Mouse (Mus musculus) forebrain, embryonic 11.5 days (tissue): ENCODE measurements around the gene Mef2d. TPM values are rescaled to one million over a fixed set of nuclear protein-coding genes. Genes with fewer than 3 reads are reported as not detected.
A peak's percentile ranks its signal among the peaks of the same experiment; 100 is the strongest.

Experiments used
- ATAC-seq: fragments of 200-750 bp; cut with Nextera tagmentation; replicated peaks from 2 replicates; pipeline ENCODE4 v1.8.0; 2017; ENCODE audit warnings: moderate TSS enrichment; ENCODE audit not compliant: low FRiP score
- DNase-seq: peaks from one replicate; pipeline ENCODE4 v3.0.0-alpha.2; 2017; ENCODE audit warnings: low spot score
- H3K27ac ChIP-seq: fragments of 300-500 bp; sonication (generic); 2 replicates; pipeline ENCODE4 v1.5.1; 2014; ENCODE audit warnings: low read depth, low read length
- H3K27me3 ChIP-seq: fragments of 300-500 bp; sonication (generic); 2 replicates; pipeline ENCODE4 v1.6.1; 2014; ENCODE audit warnings: mild to moderate bottlenecking, low read length, mixed read lengths; ENCODE audit not compliant: control insufficient read depth, insufficient read depth
- H3K36me3 ChIP-seq: fragments of 300-500 bp; sonication (generic); 2 replicates; pipeline ENCODE4 v1.6.1; 2014; ENCODE audit warnings: mild to moderate bottlenecking, low read length, moderate library complexity, mixed read lengths; ENCODE audit not compliant: control insufficient read depth, insufficient read depth
- H3K4me1 ChIP-seq: fragments of 300-500 bp; sonication (generic); replicated peaks from 2 replicates; pipeline ENCODE4 v1.6.1; 2014; ENCODE audit warnings: low read length, mixed read lengths; ENCODE audit not compliant: control insufficient read depth, insufficient read depth
- H3K4me2 ChIP-seq: fragments of 300-500 bp; sonication (generic); 2 replicates; pipeline ENCODE4 v1.6.1; 2014; ENCODE audit warnings: low read depth, mild to moderate bottlenecking, low read length, moderate library complexity, mixed read lengths; ENCODE audit not compliant: severe bottlenecking
- H3K4me3 ChIP-seq: fragments of 300-500 bp; sonication (generic); 2 replicates; pipeline ENCODE4 v1.5.1; 2014; ENCODE audit warnings: low read depth, low read length
- H3K9ac ChIP-seq: fragments of 300-500 bp; sonication (generic); 2 replicates; pipeline ENCODE4 v1.6.1; 2014; ENCODE audit warnings: low read length
- H3K9me3 ChIP-seq: fragments of 300-500 bp; sonication (generic); 2 replicates; pipeline ENCODE4 v1.6.1; 2016; ENCODE audit warnings: low read length, mixed read lengths; ENCODE audit not compliant: control insufficient read depth
- WGBS: fragments of 180-500 bp; shearing (Covaris S2); extraction: QIAGEN DNeasy Blood & Tissue Kit; methylation state at CpG from one replicate; pipeline ENCODE4 v1.1.7; 2014; 5-methylcytosine and 5-hydroxymethylcytosine counted together
- polyA plus RNA-seq: library from polyadenylated mRNA; unstranded; fragments of >200 nt; fragmentation: Nextera tagmentation; extraction: Ambion mirVana; gene quantifications from 2 replicates; pipeline ENCODE4 v1.2.1, GENCODE M21; 2014

The Mef2d gene
- polyA plus RNA-seq, 1 experiment from 2014 or later = 19.7 TPM

GRCm38 (mm10) chr3:88150061-88150998 is 8.2 kb downstream of the Mef2d start:
- Histone ChIP-seq H3K4me1 (peaks cover 43% of the 10 kb centered on the region), H3K27me3 (no peaks in the 10 kb centered on the region), H3K9ac (peak overlapping the region; percentile 39), H3K27ac (peak overlapping the region; percentile 81), H3K9me3 (no peaks in the 10 kb centered on the region), H3K4me3 (no peak overlapping the region), H3K4me2 (peak overlapping the region; percentile 31; the same call in 1 of the 2 replicates), H3K36me3 (no peaks in the 10 kb centered on the region)
- peak; percentile 78 for DNase-seq
- WGBS = 22% methylated on average over 13 of the region's 14 CpGs
- peak; percentile 57 for ATAC-seq

- Histone ChIP-seq H3K4me1 (peaks cover 39% of the 10 kb centered on the region), H3K9me3 (no peaks in the 10 kb centered on the region), H3K4me3 (no peak overlapping the region), H3K9ac (0 out of 2 replicates have a peak overlapping the region, but pooled peaks have one; percentile 20), H3K27ac (peak overlapping the region; percentile 81), H3K4me2 (no peak overlapping the region), H3K27me3 (no peaks in the 10 kb centered on the region), H3K36me3 (no peaks in the 10 kb centered on the region; the same call in 1 of the 2 replicates)
- ATAC-seq = no peak
- WGBS = 61% methylated on average over 3 of the region's 3 CpGs
- DNase-seq = no peak
These were observed 8.8 kb downstream of the Mef2d start for GRCm38 (mm10) chr3:88150999-88151364.

DNA sequence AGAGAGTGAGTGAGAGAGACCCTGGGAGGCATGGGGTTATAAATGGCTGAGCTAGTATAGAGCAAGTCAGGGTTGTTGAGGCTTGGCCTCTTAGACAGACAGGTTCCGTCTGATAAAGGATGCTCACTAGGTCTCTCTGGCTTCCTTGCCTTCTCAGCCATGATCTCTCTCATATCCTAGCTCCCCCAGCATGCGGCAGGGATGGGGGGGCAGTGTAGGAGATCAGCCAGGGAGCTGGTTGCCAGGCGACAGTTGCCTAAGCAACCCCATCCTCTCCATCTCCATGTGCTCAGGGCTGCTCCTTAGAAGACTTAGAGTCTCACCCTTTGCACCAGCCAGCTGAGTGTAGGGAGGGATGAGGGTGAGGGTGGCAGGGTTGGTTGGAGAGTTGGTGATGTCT is 9.9 kb downstream of the Mef2d start:
- ATAC-seq = peak; percentile 71; the same call in 1 of the 2 replicates
- Histone ChIP-seq H3K4me3 (no peak overlapping the region), H3K36me3 (no peaks in the 10 kb centered on the region; the same call in 1 of the 2 replicates), H3K4me2 (no peak overlapping the region), H3K27ac (peak overlapping the region; percentile 50; the same call in 1 of the 2 replicates), H3K4me1 (peaks cover 32% of the 10 kb centered on the region), H3K27me3 (no peaks in the 10 kb centered on the region), H3K9me3 (no peaks in the 10 kb centered on the region), H3K9ac (peak overlapping the region; percentile 3; the same call in 1 of the 2 replicates)
- 45% methylated on average over 3 of the region's 3 CpGs for WGBS
- DNase-seq = peak; percentile 76

GRCm38 (mm10) chr3:88153290-88154011 is 11.3 kb downstream of the Mef2d start:
- no peak for ATAC-seq
- Histone ChIP-seq H3K4me1 (peaks cover 32% of the 10 kb centered on the region), H3K36me3 (no peaks in the 10 kb centered on the region; the same call in 1 of the 2 replicates), H3K27me3 (no peaks in the 10 kb centered on the region), H3K9ac (no peak overlapping the region), H3K4me2 (no peak overlapping the region), H3K9me3 (no peaks in the 10 kb centered on the region), H3K4me3 (no peak overlapping the region), H3K27ac (no peak overlapping the region)
- DNase-seq = no peak
- 89% methylated on average over 3 of the region's 3 CpGs for WGBS

GRCm38 (mm10) chr3:88154236-88154635 is 12.1 kb downstream of the Mef2d start:
- 77% methylated on average over 2 of the region's 2 CpGs for WGBS
- Histone ChIP-seq H3K27ac (no peak overlapping the region), H3K36me3 (no peaks in the 10 kb centered on the region; the same call in 1 of the 2 replicates), H3K9ac (no peak overlapping the region), H3K4me1 (peaks cover 30% of the 10 kb centered on the region), H3K4me3 (no peak overlapping the region), H3K27me3 (no peaks in the 10 kb centered on the region), H3K4me2 (no peak overlapping the region), H3K9me3 (no peaks in the 10 kb centered on the region)
- ATAC-seq = no peak
- DNase-seq = no peak

DNA sequence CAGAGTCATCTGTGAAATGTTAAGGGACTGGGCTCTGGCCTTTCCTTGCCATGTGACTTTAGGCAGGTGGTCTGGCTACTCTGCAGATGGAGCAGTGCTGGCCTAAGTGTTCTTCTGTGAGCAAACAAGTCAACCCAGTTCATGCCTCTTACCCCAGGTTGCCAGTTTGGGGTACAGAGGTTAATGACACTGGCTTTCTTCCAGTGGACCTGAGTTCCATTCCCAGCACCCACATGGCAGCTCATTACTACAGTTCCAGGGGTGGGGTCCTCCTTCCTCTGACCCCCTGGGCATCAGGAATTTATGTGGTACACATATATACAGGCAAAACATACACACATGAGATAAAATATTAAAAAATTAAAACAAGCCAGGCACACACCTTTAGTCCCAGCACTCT is 14.6 kb downstream of the Mef2d start:
- DNase-seq = no peak
- Histone ChIP-seq H3K9me3 (no peaks in the 10 kb centered on the region), H3K27me3 (no peaks in the 10 kb centered on the region), H3K27ac (no peak overlapping the region), H3K36me3 (no peaks in the 10 kb centered on the region; the same call in 1 of the 2 replicates), H3K4me2 (no peak overlapping the region), H3K4me3 (no peak overlapping the region), H3K9ac (no peak overlapping the region), H3K4me1 (peaks cover 6% of the 10 kb centered on the region; the same call in 1 of the 2 replicates)
- no peak for ATAC-seq

DNA sequence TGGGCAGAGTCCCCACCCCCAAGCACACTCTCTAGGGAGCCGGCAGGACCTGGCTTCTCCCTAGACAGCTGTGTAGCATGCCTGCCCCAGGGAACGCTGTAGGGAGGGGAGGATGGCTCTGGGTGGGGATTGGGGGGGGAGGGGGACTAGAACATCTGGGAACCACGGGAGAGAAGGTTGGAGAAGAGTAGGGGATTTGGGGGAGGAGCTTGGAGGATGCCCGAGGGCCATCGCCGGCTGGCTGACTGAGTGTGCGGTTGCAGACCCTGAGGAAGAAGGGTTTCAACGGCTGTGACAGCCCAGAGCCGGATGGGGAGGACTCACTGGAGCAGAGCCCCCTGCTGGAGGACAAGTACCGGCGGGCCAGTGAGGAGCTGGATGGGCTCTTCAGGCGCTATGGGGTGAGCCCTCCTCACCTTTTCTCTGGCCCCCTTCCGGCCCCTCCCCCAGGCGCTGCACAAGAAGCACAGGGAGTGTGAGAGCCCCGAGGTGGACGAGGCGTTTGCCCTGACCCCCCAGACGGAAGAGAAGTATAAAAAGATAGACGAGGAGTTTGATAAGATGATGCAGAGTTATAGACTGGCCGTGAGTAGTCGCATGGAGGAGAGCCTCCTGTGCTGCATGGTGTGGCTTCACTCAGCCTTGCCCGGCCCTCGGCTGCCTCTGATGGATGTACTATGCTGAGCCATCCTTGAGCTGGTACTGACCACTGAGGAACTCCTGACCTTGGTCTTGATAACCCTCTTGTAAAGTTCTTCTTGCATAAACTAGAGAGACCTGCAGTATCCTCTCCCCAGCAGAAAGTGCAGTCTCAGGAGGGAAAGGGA is 15.8 kb downstream of the Mef2d start:
- Histone ChIP-seq H3K9ac (no peak overlapping the region), H3K4me2 (peak overlapping the region; percentile 26; the same call in 1 of the 2 replicates), H3K9me3 (no peaks in the 10 kb centered on the region), H3K36me3 (no peaks in the 10 kb centered on the region; the same call in 1 of the 2 replicates), H3K4me3 (no peak overlapping the region), H3K27ac (no peak overlapping the region), H3K27me3 (no peaks in the 10 kb centered on the region), H3K4me1 (peaks cover 2% of the 10 kb centered on the region; the same call in 1 of the 2 replicates)
- WGBS = 17% methylated on average over 23 of the region's 23 CpGs
- ATAC-seq (peak; percentile 82), DNase-seq (peak; percentile 84)

- DNase-seq (no peak), ATAC-seq (no peak)
- Histone ChIP-seq H3K27me3 (no peaks in the 10 kb centered on the region), H3K9ac (no peak overlapping the region), H3K36me3 (no peaks in the 10 kb centered on the region; the same call in 1 of the 2 replicates), H3K4me2 (no peak overlapping the region), H3K4me1 (peaks cover 4% of the 10 kb centered on the region; the same call in 1 of the 2 replicates), H3K27ac (no peak overlapping the region), H3K9me3 (no peaks in the 10 kb centered on the region), H3K4me3 (no peak overlapping the region)
- 90% methylated on average over 6 of the region's 6 CpGs for WGBS
These were observed 16.8 kb downstream of the Mef2d start for GRCm38 (mm10) chr3:88158991-88159390.
